Mouse (Mus musculus): Measurements from ENCODE around the gene Atf7ip2. TPM values are rescaled to one million over a fixed set of nuclear protein-coding genes. Genes with fewer than 3 reads are reported as not detected.
"Not testable (repeated sequence)": the region's sequence is repeated elsewhere in the genome, so short reads cannot be mapped to it uniquely, and the experiment has no call there.

The Atf7ip2 gene
- total RNA-seq (2021), result 1 to 10 TPM in 1 of 2 experiments, under 1 TPM in 1; 0.63 to 1.1 TPM
- long read RNA-seq, experiment 1, partial matches to known transcripts, result 0 of 1 reads
- long read RNA-seq, experiment 1, other reads (novel, unspliced or antisense), result 0 of 1 reads
- long read RNA-seq, experiment 2, result 0 reads

DNA sequence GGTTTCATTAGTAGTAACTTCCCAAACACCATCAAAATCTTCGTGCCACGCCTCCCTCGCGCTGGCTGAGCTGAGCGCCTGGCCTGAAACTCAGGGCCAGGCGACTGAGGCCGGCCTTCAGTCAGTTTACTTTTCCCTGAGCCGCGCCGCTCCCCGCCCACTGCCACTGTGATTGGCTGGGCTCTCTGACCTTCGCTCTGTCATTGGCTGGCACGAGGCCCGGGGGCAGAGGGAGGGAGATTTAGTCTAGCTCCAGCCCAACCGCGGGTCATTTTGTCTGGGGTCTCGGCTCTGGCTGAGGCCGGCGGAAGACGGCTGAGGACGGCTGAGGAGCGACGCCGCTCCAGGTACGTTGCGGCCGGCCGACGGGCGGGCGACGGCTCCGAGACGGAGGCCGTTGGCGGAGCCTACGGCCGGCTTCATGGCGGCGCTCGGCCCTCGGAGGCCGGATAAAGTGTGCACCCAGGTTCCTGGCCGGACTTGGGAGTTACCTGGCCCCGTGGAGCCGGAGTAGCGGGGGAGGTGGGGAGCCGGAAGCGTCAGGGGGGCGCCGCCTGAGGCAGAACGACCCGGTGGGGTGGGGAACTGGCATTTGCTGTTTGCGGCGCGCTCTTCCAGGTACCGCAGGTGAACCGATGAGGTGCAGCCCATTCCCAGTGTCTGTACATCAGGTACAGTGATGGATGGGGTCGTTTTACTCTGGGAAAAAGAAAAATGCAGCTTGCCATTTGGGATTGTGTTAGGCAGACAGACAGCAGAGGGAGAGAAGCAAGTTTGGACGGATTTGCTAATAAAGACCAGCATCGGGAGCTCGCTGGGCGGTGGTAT lies at the start of gene Atf7ip2:
TSS of gene Atf7ip2 (plus strand) at position 34 of the 828 bp plus-strand sequence.
- peak; percentile 95 for DNase-seq

DNA sequence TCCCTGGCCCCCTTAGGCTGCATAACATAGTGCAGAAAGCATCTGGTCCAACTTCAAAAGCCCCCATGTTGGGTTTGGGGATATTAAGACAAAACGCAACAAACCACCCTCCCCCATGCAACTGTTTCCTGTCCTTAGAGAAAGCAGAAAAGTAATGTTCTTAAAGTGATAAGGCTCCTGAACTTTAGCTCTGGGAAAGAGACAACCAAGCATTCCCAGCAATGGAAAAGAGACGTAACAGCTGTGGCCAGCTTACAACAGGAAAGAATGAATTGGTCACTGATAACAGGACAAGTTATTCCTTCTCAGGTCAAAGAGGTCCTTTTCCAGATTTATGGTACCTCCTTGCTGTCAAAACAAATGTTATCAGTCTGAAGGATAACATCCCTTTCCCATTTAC lies 49.3 kb upstream of the Atf7ip2 start:
- no peak for DNase-seq

DNA sequence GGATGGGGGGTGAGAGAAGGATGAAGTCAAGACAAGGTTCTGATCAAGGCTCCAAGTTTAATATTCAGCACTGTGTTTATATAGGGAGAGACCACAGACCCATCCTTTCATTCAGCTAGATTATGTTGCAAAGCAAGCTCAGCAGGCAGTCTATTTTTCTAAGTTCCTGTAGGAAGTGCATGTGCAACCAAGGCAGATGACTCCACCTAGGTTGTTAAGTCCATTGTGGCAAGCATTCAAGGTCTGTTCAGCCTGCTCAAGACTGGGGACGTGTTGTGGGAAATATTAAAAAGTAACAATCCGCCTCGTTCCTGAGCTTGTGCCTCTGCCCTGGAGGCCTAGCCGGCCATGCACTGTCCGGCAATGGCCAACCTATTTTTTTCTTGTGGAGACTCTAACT lies 45.1 kb upstream of the Atf7ip2 start:
- no peak for DNase-seq

DNA sequence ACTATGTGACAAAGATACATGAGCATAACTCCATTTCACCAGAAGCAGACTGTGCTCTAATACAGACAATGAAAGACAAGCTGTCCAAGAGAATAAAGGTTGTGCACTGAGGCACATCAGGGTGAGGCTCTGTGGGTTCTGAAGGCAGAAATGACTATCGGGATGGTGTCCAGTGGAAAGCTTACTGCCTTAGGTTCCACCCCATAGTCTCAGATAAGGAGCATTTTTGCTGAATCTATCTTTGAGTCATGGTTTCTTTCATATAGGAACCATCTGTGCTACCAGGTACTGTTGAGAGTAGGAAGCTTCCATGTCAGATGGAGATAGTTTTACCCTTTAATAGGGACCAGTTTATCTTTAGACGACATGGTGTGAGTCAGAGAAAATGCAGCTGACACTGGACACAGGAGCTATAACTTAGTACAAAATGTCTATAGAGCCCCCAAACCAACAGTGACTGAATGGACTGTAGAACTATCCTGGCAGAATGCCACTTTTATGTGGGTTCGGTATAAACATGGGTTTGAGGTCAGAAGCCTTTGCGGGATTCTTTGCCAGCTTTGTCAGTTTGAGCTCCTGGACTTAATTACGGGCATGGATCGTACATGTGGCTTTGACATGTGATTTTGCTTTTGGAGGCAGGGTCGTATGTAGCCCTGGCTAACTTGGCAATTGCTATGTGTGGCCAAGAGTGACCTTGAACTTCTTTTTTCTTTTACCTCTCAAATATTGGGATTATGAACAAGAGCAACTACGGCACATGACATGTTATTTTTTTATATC lies 23.2 kb upstream of the Atf7ip2 start:
- no peak for DNase-seq

DNA sequence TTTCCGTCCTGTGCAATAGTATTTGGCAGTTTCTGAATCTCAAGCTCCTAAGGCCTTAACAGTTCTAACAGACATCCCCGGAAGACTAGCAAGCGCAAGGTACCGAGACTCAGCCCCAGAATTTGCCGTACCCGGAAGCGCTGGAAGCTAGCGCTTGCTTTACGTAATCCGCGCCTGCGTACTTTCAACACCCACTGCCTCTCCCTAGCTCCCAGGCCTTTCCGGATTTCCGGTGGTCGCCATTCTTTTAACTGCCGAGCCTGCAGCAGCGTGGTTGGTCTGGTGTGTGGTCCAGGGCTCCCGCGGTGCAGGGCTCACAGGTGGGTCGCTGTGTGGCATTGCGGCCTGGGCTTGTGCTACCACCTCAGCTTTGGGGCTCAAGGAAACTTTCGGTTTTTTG lies 22.5 kb upstream of the Atf7ip2 start, which contains the start of gene Rpl39l:
TSS of gene Rpl39l (plus strand) at position 222 of the 400 bp plus-strand sequence.
- DNase-seq, result no peak

DNA sequence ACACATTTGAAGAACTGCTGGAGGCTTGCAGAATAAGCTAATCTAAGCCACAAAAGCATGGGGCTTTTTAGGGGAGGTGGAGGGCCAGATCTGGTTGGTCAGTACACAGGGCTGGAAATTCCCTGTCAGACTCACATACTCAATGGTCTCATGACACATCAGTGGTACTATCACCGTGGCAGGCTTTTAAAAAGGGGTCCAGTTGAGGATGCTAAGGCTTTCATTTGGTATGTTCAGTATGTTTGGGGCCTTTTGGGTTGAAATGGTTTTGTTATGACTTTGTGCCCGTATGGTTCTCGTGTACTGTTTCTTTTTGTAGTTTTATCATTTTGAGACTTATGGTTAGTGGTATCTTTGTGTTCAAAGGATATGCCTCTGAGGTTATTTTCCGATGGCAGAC lies 21.2 kb upstream of the Atf7ip2 start:
- no peak for DNase-seq

DNA sequence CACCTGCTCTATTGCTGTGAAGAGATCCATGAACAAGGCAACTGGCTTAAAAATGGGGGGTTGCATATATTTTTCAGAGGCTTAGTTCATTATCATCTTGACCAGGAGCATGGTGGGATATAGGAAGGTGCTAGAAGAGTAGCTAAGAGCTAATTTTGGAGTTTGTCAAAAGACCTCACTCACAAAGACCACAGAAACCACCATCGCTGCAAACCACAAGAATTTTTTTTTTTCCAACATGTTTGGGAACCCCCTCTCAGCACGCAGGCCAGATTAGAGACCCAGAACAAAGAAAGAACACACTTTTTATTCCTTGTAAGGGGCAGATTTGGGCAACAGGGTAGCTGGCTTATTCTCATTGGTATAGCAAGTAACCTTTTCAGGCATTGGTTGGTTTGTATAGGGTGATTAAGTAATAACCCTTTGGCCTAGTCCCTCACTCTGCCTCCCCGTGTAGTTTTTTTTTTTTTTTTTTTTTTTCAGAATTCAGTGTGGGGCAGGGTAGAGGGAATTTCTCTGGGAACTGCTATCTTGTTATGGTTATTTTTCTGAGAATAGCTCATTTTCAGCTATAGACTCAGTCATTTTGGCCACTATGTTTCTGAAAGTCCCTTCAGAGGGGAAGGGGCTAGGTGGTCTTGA lies 20.2 kb upstream of the Atf7ip2 start:
- no peak for DNase-seq

DNA sequence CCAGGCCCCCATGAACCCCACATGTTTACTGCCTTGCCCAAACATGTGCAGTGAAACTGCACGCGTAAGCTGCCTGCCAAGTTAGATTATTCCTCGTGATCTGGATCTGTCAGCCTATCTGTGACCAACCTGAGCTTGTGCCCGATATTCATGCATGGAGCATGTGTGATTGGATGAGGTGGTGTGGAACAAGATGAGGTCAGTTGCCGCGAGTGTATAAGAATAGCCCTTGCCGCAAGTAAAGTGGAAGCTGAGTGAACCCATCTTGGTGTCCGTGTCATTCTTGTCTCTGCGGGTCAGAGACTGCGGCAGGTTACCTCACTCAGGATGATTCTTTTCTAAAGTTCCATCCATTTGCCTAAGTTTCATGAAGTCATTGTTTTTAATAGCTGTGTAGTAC lies 5.1 kb upstream of the Atf7ip2 start:
- not testable (repeated sequence) for DNase-seq

DNA sequence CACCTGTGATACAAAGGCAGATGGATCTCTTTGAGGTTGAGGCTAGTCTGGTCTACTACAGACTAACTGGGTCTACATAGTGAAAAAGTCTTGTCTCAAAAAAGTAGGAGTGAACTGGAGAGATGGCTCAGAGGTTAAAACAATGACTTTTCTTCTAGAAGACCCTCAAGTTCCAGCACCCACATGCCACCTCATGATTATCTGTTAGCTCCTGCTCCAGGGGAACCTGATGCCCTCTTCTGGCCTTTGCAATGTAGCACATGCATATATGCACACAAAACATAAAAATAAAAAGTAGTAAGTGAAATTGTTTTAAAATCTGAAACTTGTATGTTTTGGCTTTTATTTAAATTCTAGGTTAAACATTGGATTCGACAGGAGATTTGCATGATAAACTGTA lies 16.3 kb downstream of the Atf7ip2 start:
- no peak for DNase-seq

DNA sequence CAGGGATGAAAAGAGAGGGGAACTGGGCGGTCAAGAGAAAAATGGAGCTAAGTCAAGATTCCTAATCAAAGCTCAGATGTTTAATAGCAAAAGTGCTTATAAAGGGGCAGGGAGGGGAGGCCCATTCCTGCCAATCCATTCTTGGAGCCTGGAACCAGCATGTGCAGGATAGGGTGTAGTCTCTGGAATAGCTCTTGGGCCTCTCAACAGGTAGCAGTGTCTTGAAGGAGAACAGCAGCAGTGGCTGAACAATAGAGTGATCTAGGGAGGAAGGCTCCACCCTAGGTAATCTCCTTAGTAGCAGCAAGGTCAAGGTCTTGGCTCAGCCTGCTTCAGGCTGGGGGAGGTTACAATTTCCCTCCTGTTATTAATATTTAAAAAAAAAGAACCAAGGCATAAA lies 23.9 kb downstream of the Atf7ip2 start:
- DNase-seq, result not testable (repeated sequence)

DNA sequence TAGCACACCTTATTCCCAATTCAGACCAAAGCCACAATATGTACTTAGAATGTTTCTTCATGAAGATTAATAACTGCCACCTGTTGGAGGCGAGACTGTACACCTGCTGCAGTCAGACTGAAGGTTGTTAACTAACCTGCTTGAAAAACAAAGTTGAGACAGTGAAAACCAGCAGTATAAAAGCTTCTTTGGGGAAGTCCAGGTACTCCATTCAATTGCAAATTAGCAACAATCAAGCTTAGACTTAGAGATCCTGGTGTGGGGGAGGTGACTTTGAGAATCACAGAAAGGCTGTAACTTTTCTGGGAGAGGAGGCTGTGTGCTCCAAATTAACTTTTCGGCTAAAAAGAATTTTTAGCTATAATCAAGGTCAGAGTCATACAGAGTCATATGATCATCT lies 24.5 kb downstream of the Atf7ip2 start:
- DNase-seq, result not testable (repeated sequence)

DNA sequence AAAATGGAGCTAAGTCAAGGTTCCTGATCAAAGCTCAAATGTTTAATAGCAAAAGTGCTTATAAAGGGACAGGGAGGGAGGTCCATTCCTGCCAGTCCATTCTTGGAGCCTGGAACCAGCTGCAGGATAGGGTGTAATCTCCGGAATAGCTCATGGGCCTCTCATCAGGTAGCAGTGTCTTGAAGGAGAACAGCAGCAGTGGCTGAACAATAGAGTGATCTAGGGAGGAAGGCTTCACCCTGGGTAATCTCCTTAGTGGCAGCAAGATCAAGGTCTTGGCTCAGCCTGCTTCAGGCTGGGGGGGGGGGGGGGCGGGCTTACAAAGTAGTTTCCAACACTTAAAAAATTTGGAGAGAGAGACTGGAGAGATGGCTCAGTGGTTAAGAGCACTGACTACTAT lies 34.8 kb downstream of the Atf7ip2 start:
- no peak for DNase-seq

DNA sequence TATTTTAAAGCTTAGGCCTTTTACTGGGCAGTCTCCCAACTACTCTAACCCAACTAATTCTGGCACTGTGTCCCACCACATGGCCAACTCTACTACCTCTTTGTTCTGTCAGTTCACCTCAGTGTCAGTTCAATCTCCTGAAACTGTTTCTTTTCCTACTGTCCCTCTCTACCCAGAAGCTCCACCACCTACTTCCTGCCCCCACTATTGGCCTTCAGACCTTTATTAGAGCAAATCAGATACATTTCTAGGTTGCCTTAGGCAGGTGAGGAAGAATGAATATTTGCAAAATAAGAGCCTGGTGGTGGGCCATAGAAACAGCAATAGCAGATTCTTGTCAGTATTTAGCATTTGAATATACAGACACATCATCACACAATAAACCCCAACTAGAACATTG lies 44.1 kb downstream of the Atf7ip2 start:
- no peak for DNase-seq

DNA sequence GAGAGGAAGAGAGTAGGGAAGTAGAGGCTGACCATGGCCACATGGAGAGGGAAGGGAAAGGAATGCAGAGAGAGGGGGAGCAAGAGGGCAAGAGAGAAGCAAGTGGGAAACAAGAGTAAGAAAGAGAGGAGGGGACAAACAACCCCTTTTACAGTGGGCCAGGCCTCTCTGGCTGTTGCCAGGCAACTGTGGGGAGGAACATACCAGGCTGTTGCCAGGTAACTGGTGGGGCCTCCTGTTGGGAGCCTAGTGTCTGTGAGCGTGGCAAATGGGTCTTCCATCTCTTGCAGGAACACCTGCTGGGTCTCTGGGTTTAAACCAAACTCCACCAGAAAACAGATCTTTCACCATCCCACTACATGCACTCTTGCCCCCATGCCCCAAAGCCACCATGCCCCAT lies 61.5 kb downstream of the Atf7ip2 start:
- DNase-seq, result no peak

DNA sequence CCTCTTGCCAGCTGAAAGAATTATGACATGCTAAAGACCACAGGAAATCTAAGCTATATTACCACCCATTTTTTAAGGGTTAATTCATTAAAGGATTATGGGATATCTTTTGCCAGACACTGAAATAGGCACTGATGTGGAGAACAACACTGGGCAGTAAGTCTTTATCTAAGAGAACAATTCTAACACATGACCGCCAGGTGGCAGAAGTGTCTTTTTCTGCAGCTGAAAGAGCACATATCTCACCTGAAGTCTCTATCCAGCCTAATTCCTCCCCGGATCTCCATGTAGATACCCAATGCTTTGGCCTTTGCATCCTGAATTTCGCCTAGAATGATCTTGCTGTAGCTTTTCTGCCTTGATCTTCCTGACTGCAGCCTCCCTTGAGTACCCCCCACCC lies 79.7 kb downstream of the Atf7ip2 start:
- DNase-seq, result peak; percentile 45 to 59

DNA sequence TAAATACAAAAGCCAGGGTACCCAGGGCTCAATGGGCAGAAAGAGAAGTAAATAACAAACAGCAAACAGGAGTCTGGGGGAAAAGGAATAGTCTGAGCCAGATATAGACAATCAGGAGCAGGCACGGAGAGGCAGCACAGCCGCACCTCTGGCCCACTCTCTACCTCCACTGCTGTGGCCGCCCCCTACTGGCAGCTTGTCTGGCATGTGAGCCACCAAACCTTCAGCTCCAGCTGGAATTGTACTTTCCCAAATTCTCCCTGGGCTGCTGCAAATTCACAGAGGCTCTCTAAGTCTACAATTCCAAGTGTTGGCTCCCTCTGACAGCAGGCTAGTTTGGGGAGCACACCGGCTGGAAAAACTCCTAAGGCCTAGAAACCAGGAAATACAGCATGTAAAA lies 82.0 kb downstream of the Atf7ip2 start:
- peak; percentile 34 to 54 for DNase-seq

DNA sequence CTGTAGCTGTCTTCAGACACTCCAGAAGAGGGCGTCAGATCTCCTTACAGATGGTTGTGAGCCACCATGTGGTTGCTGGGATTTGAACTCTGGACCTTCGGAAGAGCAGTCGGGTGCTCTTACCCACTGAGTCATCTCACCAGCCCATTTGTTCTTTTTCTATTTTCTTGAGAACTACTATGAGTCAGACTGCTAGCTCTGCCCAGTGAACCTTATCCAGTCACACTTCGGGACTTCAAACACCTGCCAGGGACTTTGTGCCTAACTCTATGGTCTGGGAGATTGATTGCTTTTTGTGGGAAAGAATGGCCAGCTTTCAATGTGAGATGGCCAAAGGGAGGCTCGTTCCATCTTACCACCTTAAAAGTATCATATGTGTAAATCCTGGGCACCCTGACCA lies 84.3 kb downstream of the Atf7ip2 start:
- DNase-seq, result not testable (repeated sequence)

DNA sequence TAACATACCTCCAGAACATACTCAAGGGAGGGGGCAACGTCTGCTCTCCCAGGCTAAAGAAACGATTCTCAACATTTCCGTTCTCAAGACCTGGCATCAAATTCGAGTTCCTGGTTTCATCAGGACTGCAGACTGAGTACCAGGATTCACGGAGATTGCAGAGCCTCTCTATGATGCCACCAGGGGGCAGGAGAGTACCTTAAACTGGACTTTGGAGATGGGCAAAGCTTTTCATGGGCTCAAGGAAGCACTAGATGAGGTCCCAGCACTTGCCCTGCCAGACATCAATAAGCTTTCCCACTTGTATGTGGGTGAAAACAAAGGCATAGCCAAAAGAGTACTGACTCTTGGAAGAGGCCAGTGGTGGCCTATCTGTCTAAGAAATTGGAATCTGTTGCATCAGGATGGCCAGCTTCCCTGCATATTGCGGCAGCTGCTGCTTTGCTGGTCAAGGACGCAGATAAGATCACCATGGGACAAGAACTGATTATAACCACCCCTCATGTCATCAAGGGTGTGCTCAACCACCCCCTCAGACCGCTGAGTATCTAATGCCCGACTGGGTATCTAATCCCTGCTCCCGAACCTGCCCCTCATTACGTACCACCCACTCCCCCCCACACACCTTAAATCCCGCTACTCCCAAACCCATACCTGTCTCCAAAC lies 87.9 kb downstream of the Atf7ip2 start:
- DNase-seq, result peak; percentile 84 to 89

DNA sequence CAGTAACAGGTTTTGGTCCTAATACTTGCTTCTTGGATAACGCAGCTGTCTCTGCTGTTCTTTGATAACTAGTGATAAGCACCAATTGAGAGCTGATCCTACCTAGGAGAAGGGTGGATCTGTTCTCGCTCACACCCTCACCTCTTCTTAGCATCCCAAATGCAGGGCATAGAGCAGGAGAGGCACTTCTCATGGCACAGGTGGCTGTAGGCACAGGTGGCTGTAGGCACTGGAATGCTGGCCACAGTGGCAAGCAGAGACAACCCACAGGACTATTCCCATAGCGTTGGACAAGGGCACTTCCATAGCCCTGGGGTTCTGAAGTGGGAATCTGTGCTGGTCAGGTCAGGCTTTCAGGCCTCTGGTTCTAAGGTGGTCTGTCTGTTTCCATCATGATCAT lies 89.4 kb downstream of the Atf7ip2 start:
- no peak for DNase-seq

DNA sequence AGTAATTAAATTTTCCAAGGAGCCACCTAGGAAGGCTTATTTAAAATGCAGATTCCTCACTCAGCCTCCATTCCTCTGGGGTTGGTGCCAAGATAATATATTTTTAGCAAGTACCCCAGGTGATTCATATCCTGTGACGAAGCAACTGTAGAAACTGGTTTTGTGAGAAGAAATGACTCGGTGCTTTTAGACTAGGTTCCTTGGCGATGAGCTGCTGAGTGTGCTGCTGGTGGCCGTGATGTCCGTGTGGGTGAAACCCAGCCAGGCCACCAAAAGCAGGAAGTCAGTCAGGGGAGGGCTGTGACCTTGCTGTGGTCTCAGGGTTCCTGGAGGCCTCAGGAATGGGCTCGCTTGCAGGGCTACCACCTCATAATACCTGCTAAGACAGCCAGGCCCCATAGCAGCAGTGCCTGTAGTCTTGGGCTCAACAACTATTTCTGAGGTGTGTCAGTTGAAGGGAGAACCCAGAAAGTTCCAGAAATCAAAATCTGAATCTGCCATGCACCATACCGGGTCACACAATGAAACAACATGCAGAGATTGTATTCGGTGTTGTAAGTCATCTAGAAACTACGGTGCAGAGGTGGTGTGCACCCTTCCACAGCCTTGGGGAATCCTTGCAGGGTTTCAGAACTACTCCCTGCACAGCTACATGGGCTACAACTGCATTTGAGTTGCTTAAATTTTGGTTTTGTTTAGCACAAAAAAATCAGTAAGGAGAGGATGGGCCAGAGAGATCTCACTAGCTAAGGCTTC lies 94.2 kb downstream of the Atf7ip2 start:
- peak; percentile 7 to 14 for DNase-seq

DNA sequence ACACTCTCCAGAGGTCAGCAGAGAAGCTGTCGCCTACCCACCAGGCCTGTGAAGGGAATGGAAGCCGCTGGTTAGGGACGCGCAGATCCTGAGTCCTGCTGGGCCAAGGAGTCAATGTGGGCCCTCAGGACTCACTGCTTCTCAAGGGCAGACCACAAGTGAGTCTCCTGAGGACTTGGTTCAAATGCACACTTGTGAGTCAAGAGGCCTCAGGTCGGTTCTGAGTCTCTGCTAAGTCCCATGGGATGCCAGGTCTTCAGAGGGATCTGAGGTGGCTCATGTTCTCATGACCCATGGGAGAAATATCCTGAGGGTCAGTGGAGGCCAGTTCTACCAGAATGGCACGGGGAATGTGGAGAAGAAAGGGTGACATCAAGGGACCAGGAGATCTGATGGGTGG lies 95.6 kb downstream of the Atf7ip2 start:
- DNase-seq, result no peak
